Mouse (Mus musculus): ENCODE results near the gene Cmtm4. TPM values are rescaled to one million over a fixed set of nuclear protein-coding genes. Genes with fewer than 3 reads are reported as not detected.

Gene Cmtm4
- polyA plus RNA-seq, 1 experiment from 2014 or later: 0.67 TPM

DNA sequence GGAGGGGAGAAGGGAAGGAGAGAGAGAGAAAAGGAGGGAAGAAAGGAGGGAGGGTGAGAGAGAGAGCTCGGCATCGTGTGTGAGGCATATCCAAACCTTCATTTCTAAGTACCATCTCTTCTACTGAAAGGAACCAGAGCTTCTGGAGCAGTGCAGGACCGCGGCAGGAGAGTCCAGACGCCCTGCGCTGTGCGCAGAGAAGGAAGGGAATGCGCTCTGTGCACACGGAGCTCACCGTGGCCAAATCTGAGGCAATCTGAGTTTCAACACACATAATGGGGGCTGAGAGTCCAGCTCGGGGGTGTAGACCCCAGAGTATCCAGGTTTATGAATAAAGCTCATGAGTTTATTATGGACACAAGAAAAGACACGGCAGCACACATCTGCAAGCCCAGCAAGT, 26.0 kb downstream of the Cmtm4 start:
- Histone ChIP-seq H3K36me3 (no peaks in the 10 kb centered on the region), H3K4me1 (peaks cover 8% of the 10 kb centered on the region; the same call in 1 of the 2 replicates), H3K9me3 (replicated peaks) (no peaks in the 10 kb centered on the region), H3K27me3 (replicated peaks) (no peaks in the 10 kb centered on the region), H3K4me3 (no peak overlapping the region), H3K27ac (no peak overlapping the region), H3K9ac (no peak overlapping the region), H3K4me2 (no peak overlapping the region)
- ATAC-seq: no peak
- 72% methylated on average over 12 of the region's 12 CpGs for WGBS (ENCODE audit: insufficient replicate concordance)

DNA sequence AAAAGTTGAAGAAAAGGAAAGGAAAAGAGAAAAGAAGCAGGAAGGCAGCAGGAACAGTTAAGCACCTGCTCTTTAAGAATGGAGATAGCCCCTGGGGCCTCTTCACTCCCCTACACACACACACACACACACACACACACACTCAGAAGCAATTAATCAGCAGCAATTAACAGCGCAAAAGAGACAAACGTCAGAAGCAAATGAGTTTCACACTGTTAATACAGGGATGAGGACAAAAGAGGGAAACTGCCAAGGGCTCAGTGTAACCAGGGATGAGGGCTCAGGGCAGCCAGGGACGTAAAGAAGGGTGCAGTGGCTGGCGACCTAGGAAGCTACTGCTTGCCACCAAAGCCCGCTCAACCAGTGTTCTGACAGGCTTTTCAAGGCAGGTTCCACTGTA, 28.2 kb downstream of the Cmtm4 start:
- Histone ChIP-seq H3K27me3 (replicated peaks) (no peaks in the 10 kb centered on the region), H3K4me1 (peaks cover 5% of the 10 kb centered on the region; the same call in 1 of the 2 replicates), H3K9me3 (replicated peaks) (no peaks in the 10 kb centered on the region), H3K36me3 (no peaks in the 10 kb centered on the region), H3K9ac (no peak overlapping the region), H3K27ac (no peak overlapping the region), H3K4me3 (no peak overlapping the region), H3K4me2 (no peak overlapping the region)
- 70% methylated on average over 5 of the region's 5 CpGs for WGBS (ENCODE audit: insufficient replicate concordance)
- no peak for ATAC-seq

DNA sequence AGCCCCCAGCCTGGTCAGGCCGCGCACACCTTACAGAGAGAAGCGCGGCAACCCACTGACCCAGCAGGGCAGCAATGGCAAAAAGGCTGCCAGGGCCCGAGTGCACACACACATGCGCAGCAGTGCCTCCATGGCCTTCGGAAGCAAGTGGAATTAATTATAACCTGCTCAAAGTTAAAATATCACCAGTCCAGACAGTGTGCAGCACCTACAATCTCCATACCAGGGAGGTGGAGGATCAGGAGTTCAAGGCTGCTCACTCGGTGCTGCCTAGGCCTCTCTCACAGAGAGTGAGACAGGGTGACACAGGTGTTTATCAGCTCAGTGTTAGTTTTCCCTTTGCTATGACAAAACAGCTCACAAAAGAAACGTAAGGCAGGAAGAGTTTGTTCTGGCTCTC, 29.9 kb downstream of the Cmtm4 start:
- WGBS (ENCODE audit: insufficient replicate concordance): 80% methylated on average over 9 of the region's 9 CpGs
- H3K36me3 ChIP-seq: no peaks in the 10 kb centered on the region
- 0 out of 2 replicates have a peak, but pooled peaks have one; percentile 24 for ATAC-seq
- no peak overlapping the region for H3K27ac ChIP-seq
- H3K27me3 ChIP-seq (replicated peaks): no peaks in the 10 kb centered on the region
- H3K9me3 ChIP-seq (replicated peaks): no peaks in the 10 kb centered on the region
- no peak overlapping the region for H3K4me2 ChIP-seq
- H3K4me3 ChIP-seq: no peak overlapping the region
- peaks cover 5% of the 10 kb centered on the region; the same call in 1 of the 2 replicates for H3K4me1 ChIP-seq
- no peak overlapping the region for H3K9ac ChIP-seq

DNA sequence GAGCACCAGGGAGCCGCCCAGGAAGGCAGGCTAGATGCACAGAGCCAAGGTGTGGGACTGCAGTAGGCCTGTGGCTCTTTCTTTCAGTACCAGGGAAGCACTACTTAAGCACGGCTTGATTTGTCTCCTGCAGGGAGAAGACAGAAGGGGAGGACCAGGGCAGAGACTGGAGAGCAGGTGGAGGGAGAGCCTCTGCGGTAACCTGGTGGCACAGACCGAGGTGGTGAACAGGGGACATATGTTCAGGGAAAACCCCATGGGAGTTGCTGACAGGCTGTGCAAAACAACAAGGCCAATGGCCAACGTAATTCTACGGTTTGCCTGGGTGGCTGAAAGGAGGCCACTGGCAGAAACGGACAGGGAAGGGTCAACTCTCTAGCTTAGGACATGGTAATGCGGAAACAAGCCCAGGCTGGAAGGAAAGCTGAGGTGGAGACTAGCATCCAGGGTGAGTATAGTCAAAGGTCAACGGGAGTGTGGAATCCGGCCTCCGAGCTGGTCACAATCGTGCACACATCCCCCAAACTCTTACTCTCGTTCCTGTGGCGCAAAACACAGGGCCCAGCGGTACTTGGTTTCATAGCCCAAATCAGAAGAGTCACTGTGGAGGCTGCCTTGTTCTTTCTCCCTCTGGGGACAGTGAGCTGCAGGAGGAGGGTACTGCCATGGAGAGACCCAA, 35.7 kb downstream of the Cmtm4 start:
- Histone ChIP-seq H3K9me3 (replicated peaks) (no peaks in the 10 kb centered on the region), H3K27ac (no peak overlapping the region), H3K4me2 (no peak overlapping the region), H3K4me3 (no peak overlapping the region), H3K4me1 (0 out of 2 replicates have a peak, but pooled peaks cover 6% of the 10 kb centered on the region), H3K36me3 (peaks cover 2% of the 10 kb centered on the region), H3K27me3 (replicated peaks) (no peaks in the 10 kb centered on the region), H3K9ac (no peak overlapping the region)
- 72% methylated on average over 15 of the region's 15 CpGs for WGBS (ENCODE audit: insufficient replicate concordance)
- peak; percentile 52; the same call in 1 of the 2 replicates for ATAC-seq

DNA sequence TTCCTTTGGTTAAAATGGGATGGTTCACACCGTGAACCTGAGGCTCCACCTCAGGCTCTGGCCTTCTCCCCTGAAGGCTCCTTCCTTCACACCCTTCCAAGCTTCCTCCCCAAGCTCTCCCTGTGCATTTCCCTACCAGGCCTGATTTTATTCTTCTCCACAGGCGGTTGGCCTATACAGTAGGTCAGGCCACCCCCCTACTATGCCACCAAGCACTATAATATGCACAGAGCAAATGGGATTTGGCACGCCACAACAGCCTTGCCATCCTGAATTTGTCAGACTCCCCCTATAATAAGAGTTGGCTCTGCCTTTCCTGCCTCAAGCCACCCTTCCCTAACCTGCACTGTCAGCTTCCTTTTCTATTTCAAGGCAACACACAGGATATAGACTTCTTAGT, 37.0 kb downstream of the Cmtm4 start:
- no peak overlapping the region for H3K4me2 ChIP-seq
- 0 out of 2 replicates have a peak, but pooled peaks cover 6% of the 10 kb centered on the region for H3K4me1 ChIP-seq
- no peaks in the 10 kb centered on the region for H3K9me3 ChIP-seq (replicated peaks)
- ATAC-seq: no peak
- no peak overlapping the region for H3K27ac ChIP-seq
- no peak overlapping the region for H3K4me3 ChIP-seq
- no peak overlapping the region for H3K9ac ChIP-seq
- WGBS (ENCODE audit: insufficient replicate concordance): 56% methylated on average over 3 of the region's 3 CpGs
- H3K36me3 ChIP-seq: peaks cover 11% of the 10 kb centered on the region
- no peaks in the 10 kb centered on the region for H3K27me3 ChIP-seq (replicated peaks)

DNA sequence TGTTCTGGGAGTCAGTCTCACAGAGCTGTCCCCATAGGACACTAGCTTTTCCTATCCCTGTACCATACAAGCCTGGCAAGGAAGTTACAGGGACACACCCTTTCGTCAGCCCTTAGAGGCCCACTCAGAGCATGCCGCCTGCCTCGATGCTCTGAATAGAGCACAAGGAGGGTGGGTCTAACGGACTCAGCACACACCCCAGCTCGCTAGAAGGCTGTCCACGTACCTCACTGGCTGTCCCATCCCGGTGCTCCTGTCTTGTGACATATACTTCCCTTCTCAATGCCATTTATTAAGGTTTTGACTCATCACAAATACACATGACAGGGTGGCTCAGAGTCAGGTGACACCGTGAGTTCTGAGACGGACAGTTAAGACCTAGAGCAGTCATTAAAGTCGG, 41.1 kb downstream of the Cmtm4 start:
- Histone ChIP-seq H3K9me3 (replicated peaks) (no peaks in the 10 kb centered on the region), H3K4me2 (no peak overlapping the region), H3K36me3 (peaks cover 11% of the 10 kb centered on the region), H3K27me3 (replicated peaks) (no peaks in the 10 kb centered on the region), H3K27ac (no peak overlapping the region), H3K4me1 (peaks cover under 1% of the 10 kb centered on the region; the same call in 1 of the 2 replicates), H3K4me3 (no peak overlapping the region), H3K9ac (no peak overlapping the region)
- WGBS (ENCODE audit: insufficient replicate concordance): 71% methylated on average over 10 of the region's 10 CpGs
- ATAC-seq: no peak

DNA sequence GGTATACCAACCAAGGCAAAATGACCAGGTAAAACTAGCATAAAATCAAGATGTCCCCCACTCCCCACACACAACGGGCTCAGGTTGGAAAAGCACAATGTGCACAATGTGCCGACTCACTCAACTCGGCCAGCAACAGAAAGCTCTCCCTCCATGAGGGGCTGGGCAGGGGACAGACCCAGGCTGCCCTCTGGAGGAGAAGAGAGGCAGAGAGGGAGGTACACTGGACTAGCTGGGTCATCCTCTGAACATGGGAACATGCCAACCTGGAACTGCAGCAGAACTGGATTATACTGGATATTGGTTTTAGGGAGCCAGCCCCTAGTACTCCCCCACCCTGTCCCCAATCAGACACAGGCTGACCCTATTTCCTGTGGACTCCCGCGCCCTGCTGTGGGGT, 42.4 kb downstream of the Cmtm4 start:
- H3K4me1 ChIP-seq: peaks cover 7% of the 10 kb centered on the region
- WGBS (ENCODE audit: insufficient replicate concordance): 50% methylated on average over 5 of the region's 5 CpGs

DNA sequence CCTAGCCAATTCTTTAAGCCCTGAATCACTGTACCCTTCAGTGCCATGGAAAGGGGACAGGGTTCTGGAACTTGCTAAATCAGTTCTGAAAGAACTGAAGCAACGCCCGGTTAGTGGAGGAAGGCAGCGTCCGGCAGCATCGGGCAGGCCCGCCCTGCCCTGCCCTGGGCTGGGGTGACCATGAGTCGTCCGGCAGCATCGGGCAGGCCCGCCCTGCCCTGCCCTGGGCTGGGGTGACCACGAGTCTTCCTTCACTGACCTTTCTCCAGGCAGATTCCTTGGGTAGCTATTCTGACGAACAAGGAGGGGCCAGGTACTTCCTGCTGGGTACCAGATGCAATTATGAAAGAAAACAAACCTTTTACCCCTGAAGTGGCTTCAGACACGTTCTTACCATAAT, 45.6 kb downstream of the Cmtm4 start:
- Histone ChIP-seq H3K4me1 (peaks cover 14% of the 10 kb centered on the region), H3K36me3 (peaks cover 29% of the 10 kb centered on the region), H3K27me3 (replicated peaks) (no peaks in the 10 kb centered on the region), H3K27ac (no peak overlapping the region), H3K4me3 (no peak overlapping the region), H3K9ac (no peak overlapping the region), H3K4me2 (no peak overlapping the region), H3K9me3 (replicated peaks) (no peaks in the 10 kb centered on the region)
- 75% methylated on average over 13 of the region's 13 CpGs for WGBS (ENCODE audit: insufficient replicate concordance)
- ATAC-seq: no peak

More for the DNA sequence above, 42.4 kb downstream of the Cmtm4 start:
- Histone ChIP-seq H3K27me3 (replicated peaks) (no peaks in the 10 kb centered on the region), H3K36me3 (peaks cover 11% of the 10 kb centered on the region), H3K27ac (no peak overlapping the region), H3K4me2 (no peak overlapping the region), H3K9me3 (replicated peaks) (no peaks in the 10 kb centered on the region), H3K4me3 (no peak overlapping the region), H3K9ac (no peak overlapping the region)
- peak; percentile 35; the same call in 1 of the 2 replicates for ATAC-seq

DNA sequence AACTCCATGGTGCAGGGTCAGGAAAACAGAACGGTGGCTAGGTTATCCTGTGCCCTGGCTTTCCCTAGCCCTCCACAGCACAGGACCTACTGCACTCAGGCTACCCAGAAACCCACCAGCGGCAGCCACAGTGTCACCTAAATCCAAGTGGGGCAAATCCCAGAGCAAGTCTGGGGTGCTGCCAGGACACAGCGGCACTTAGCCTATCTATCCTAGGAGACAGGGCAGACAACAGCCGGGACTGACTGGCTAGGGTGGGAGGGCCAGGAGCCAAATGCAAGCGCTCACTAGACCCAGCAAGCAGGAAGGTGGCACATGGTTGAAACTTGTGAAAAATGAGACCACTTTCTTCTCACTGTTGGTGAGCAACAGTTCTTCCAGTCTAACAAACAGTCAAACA, 46.6 kb downstream of the Cmtm4 start:
- Histone ChIP-seq H3K4me2 (no peak overlapping the region), H3K27ac (0 out of 2 replicates have a peak overlapping the region, but pooled peaks have one; percentile 10), H3K36me3 (peaks cover 25% of the 10 kb centered on the region), H3K9me3 (replicated peaks) (no peaks in the 10 kb centered on the region), H3K4me1 (peaks cover 14% of the 10 kb centered on the region), H3K4me3 (no peak overlapping the region), H3K9ac (no peak overlapping the region), H3K27me3 (replicated peaks) (no peaks in the 10 kb centered on the region)
- ATAC-seq: no peak
- 76% methylated on average over 5 of the region's 5 CpGs for WGBS (ENCODE audit: insufficient replicate concordance)

DNA sequence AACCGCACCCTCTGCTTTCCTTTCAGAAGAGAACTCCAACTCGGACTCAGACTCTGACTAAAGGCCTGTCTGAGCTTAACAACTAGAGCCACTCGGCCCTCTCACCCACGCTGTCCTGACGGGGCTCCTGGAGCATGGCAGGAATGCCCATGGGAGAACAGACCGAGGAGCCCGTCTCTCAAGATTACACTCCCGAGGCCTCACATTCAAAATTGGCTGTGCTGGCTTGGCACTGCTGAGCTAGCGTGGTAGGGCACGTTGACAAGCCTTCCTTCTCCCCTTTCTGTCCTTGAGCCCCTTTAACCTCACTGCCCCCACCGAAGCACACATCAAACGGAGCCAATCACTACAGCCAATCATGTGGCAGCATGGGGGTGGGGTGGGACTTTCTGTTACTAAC, 48.9 kb downstream of the Cmtm4 start:
- Histone ChIP-seq H3K36me3 (peaks cover 25% of the 10 kb centered on the region), H3K9ac (no peak overlapping the region), H3K4me1 (peaks cover 16% of the 10 kb centered on the region), H3K4me2 (no peak overlapping the region), H3K27me3 (replicated peaks) (no peaks in the 10 kb centered on the region), H3K9me3 (replicated peaks) (no peaks in the 10 kb centered on the region), H3K4me3 (no peak overlapping the region), H3K27ac (no peak overlapping the region)
- 62% methylated on average over 12 of the region's 12 CpGs for WGBS (ENCODE audit: insufficient replicate concordance)
- ATAC-seq: no peak

DNA sequence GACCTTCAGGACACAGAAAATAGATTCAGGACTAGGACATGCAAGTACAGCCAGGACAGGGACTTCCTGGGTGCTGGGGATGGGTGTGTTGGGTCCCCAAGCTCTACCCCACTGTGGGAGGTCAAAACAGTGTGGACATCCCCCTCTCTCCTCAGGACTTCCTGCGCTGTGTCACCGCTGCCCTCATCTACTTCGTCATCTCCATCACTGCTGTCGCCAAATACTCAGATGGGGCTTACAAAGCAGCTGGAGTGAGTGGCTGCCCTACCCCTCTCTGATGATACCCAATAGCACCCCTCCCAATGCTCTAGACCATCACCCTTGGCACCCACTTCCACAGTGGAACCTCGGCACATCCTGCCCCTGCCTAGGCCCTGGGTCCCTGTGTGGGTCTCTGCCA, 51.0 kb downstream of the Cmtm4 start:
- Histone ChIP-seq H3K27ac (no peak overlapping the region), H3K9ac (no peak overlapping the region), H3K4me3 (no peak overlapping the region), H3K9me3 (replicated peaks) (no peaks in the 10 kb centered on the region), H3K4me1 (peaks cover 29% of the 10 kb centered on the region), H3K36me3 (peaks cover 25% of the 10 kb centered on the region), H3K4me2 (no peak overlapping the region), H3K27me3 (replicated peaks) (peaks cover 12% of the 10 kb centered on the region)
- 80% methylated on average over 5 of the region's 5 CpGs for WGBS (ENCODE audit: insufficient replicate concordance)
- ATAC-seq: no peak

DNA sequence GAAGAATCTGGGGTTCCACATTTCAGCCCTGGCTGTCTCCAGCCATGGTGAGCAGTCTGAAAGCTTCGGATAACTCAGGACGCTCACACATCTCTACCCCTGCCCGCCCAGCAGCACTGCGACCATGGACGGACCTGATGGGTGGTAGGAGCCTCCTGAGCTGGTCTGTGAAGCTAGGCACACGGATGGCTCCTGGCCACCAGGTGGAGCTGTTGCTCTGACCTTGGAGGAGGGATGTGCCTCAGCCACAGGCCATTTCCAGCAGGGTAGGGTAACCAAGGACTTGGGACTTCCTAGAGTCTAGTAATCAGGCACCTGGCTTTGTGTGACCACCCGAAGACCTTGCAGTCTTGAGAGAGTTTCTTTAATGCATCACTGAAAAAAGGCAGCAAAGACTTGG, 51.6 kb downstream of the Cmtm4 start:
- Histone ChIP-seq H3K27ac (no peak overlapping the region), H3K36me3 (peaks cover 25% of the 10 kb centered on the region), H3K27me3 (replicated peaks) (peaks cover 16% of the 10 kb centered on the region), H3K4me3 (no peak overlapping the region), H3K9me3 (replicated peaks) (no peaks in the 10 kb centered on the region), H3K9ac (no peak overlapping the region), H3K4me2 (no peak overlapping the region), H3K4me1 (peaks cover 30% of the 10 kb centered on the region)
- peak; percentile 45 for ATAC-seq
- WGBS (ENCODE audit: insufficient replicate concordance): 22% methylated on average over 7 of the region's 7 CpGs

Data from liver, embryonic 12.5 days (tissue).